Mouse (Mus musculus): Measurements from ENCODE around the gene Uevld. TPM values are rescaled to one million over a fixed set of nuclear protein-coding genes. Genes with fewer than 3 reads are reported as not detected.

Gene Uevld
- 11.0 and 12.8 TPM in 2 replicates for polyA plus RNA-seq (2015; fragmentation: Nextera tagmentation; extraction: Ambion mirVana)

- Histone ChIP-seq H3K36me3 (ENCODE audit: insufficient read depth, low read length) (peaks cover 17% of the 10 kb centered on the region), H3K27ac (ENCODE audit: low read length) (no peak within 1 kb of the TSS), H3K27me3 (ENCODE audit: insufficient read depth, low read length) (0 out of 2 replicates have a peak, but pooled peaks cover 4% of the 10 kb centered on the region), H3K9me3 (ENCODE audit: low read length) (no peaks in the 10 kb centered on the region), H3K9ac (replicated peaks; ENCODE audit: low read length) (peak within 1 kb of the TSS; percentile 78), H3K4me2 (replicated peaks; ENCODE audit: low read depth, low read length) (peak within 1 kb of the TSS; percentile 87), H3K4me1 (ENCODE audit: insufficient read depth, low read length) (peaks cover 13% of the 10 kb centered on the region), H3K4me3 (ENCODE audit: low read length) (peak within 1 kb of the TSS; percentile 70)
- ATAC-seq (ENCODE audit: low FRiP score, low TSS enrichment), result peak; percentile 94
- WGBS, result under 1% methylated on average over 51 of the region's 51 CpGs
Measured at GRCm38 (mm10) chr7:46957831-46958691, at the start of gene Uevld. Gene Uevld (minus strand): TSS chr7:46958527.

- Histone ChIP-seq H3K27me3 (ENCODE audit: insufficient read depth, low read length) (no peaks in the 10 kb centered on the region), H3K4me3 (ENCODE audit: low read length) (peak overlapping the region; percentile 89), H3K4me1 (ENCODE audit: insufficient read depth, low read length) (peaks cover 30% of the 10 kb centered on the region), H3K36me3 (ENCODE audit: insufficient read depth, low read length) (no peaks in the 10 kb centered on the region), H3K9me3 (ENCODE audit: low read length) (no peaks in the 10 kb centered on the region), H3K4me2 (replicated peaks; ENCODE audit: low read depth, low read length) (peak overlapping the region; percentile 97), H3K27ac (ENCODE audit: low read length) (peak overlapping the region; percentile 93), H3K9ac (replicated peaks; ENCODE audit: low read length) (peak overlapping the region; percentile 89)
- WGBS, result under 1% methylated on average over 25 of the region's 25 CpGs
- ATAC-seq (ENCODE audit: low FRiP score, low TSS enrichment), result peak; percentile 65
Measured at GRCm38 (mm10) chr7:47007818-47008167, 49.5 kb upstream of the Uevld start.

- H3K4me1 ChIP-seq (ENCODE audit: insufficient read depth, low read length), result peaks cover 35% of the 10 kb centered on the region
- peak overlapping the region; percentile 97 for H3K4me2 ChIP-seq (replicated peaks; ENCODE audit: low read depth, low read length)
- peak overlapping the region; percentile 93 for H3K27ac ChIP-seq (ENCODE audit: low read length)
- WGBS, result 8% methylated on average over 21 of the region's 21 CpGs
- H3K4me3 ChIP-seq (ENCODE audit: low read length), result peak overlapping the region; percentile 89
- H3K27me3 ChIP-seq (ENCODE audit: insufficient read depth, low read length), result no peaks in the 10 kb centered on the region
- H3K9me3 ChIP-seq (ENCODE audit: low read length), result no peaks in the 10 kb centered on the region
- H3K36me3 ChIP-seq (ENCODE audit: insufficient read depth, low read length), result no peaks in the 10 kb centered on the region
- H3K9ac ChIP-seq (replicated peaks; ENCODE audit: low read length), result peak overlapping the region; percentile 89
- ATAC-seq (ENCODE audit: low FRiP score, low TSS enrichment), result no peak
Measured at GRCm38 (mm10) chr7:47007109-47007780, 48.9 kb upstream of the Uevld start.

GRCm38 (mm10) chr7:47003411-47004115, 45.2 kb upstream of the Uevld start:
- Histone ChIP-seq H3K27me3 (ENCODE audit: insufficient read depth, low read length) (no peaks in the 10 kb centered on the region), H3K9ac (replicated peaks; ENCODE audit: low read length) (no peak overlapping the region), H3K4me2 (replicated peaks; ENCODE audit: low read depth, low read length) (no peak overlapping the region), H3K4me1 (ENCODE audit: insufficient read depth, low read length) (peaks cover 37% of the 10 kb centered on the region), H3K36me3 (ENCODE audit: insufficient read depth, low read length) (peaks cover 3% of the 10 kb centered on the region; the same call in 1 of the 2 replicates), H3K27ac (ENCODE audit: low read length) (no peak overlapping the region), H3K9me3 (ENCODE audit: low read length) (no peaks in the 10 kb centered on the region), H3K4me3 (ENCODE audit: low read length) (no peak overlapping the region)
- 43% methylated on average over 3 of the region's 3 CpGs for WGBS
- no peak for ATAC-seq (ENCODE audit: low FRiP score, low TSS enrichment)

GRCm38 (mm10) chr7:47001900-47002275, 43.6 kb upstream of the Uevld start:
- 82% methylated on average over 4 of the region's 4 CpGs for WGBS
- no peak overlapping the region for H3K9ac ChIP-seq (replicated peaks; ENCODE audit: low read length)
- peaks cover 20% of the 10 kb centered on the region for H3K36me3 ChIP-seq (ENCODE audit: insufficient read depth, low read length)
- ATAC-seq (ENCODE audit: low FRiP score, low TSS enrichment), result no peak
- no peak overlapping the region for H3K4me2 ChIP-seq (replicated peaks; ENCODE audit: low read depth, low read length)
- no peak overlapping the region for H3K4me3 ChIP-seq (ENCODE audit: low read length)
- peaks cover 31% of the 10 kb centered on the region for H3K4me1 ChIP-seq (ENCODE audit: insufficient read depth, low read length)
- H3K9me3 ChIP-seq (ENCODE audit: low read length), result no peaks in the 10 kb centered on the region
- H3K27me3 ChIP-seq (ENCODE audit: insufficient read depth, low read length), result no peaks in the 10 kb centered on the region
- H3K27ac ChIP-seq (ENCODE audit: low read length), result no peak overlapping the region

- no peak overlapping the region for H3K27ac ChIP-seq (ENCODE audit: low read length)
- no peak for ATAC-seq (ENCODE audit: low FRiP score, low TSS enrichment)
- H3K27me3 ChIP-seq (ENCODE audit: insufficient read depth, low read length), result no peaks in the 10 kb centered on the region
- no peak overlapping the region for H3K4me2 ChIP-seq (replicated peaks; ENCODE audit: low read depth, low read length)
- no peak overlapping the region for H3K9ac ChIP-seq (replicated peaks; ENCODE audit: low read length)
- H3K4me1 ChIP-seq (ENCODE audit: insufficient read depth, low read length), result peaks cover 25% of the 10 kb centered on the region; the same call in 1 of the 2 replicates
- no peak overlapping the region for H3K4me3 ChIP-seq (ENCODE audit: low read length)
- H3K9me3 ChIP-seq (ENCODE audit: low read length), result no peaks in the 10 kb centered on the region
- H3K36me3 ChIP-seq (ENCODE audit: insufficient read depth, low read length), result peaks cover 22% of the 10 kb centered on the region
- 70% methylated on average over 5 of the region's 5 CpGs for WGBS
Measured at GRCm38 (mm10) chr7:47001125-47001899, 43.0 kb upstream of the Uevld start.

GRCm38 (mm10) chr7:47000644-47000983, 42.3 kb upstream of the Uevld start:
- Histone ChIP-seq H3K36me3 (ENCODE audit: insufficient read depth, low read length) (peaks cover 29% of the 10 kb centered on the region), H3K27me3 (ENCODE audit: insufficient read depth, low read length) (no peaks in the 10 kb centered on the region), H3K4me1 (ENCODE audit: insufficient read depth, low read length) (peaks cover 24% of the 10 kb centered on the region; the same call in 1 of the 2 replicates), H3K4me2 (replicated peaks; ENCODE audit: low read depth, low read length) (no peak overlapping the region), H3K4me3 (ENCODE audit: low read length) (no peak overlapping the region), H3K27ac (ENCODE audit: low read length) (peak overlapping the region; percentile 13; the same call in 1 of the 2 replicates), H3K9me3 (ENCODE audit: low read length) (no peaks in the 10 kb centered on the region), H3K9ac (replicated peaks; ENCODE audit: low read length) (no peak overlapping the region)
- 31% methylated on average over 3 of the region's 3 CpGs for WGBS
- ATAC-seq (ENCODE audit: low FRiP score, low TSS enrichment), result peak; percentile 87

GRCm38 (mm10) chr7:46999983-47000643, 41.8 kb upstream of the Uevld start:
- H3K4me3 ChIP-seq (ENCODE audit: low read length), result no peak overlapping the region
- ATAC-seq (ENCODE audit: low FRiP score, low TSS enrichment), result peak; percentile 20; the same call in 1 of the 2 replicates
- no peak overlapping the region for H3K4me2 ChIP-seq (replicated peaks; ENCODE audit: low read depth, low read length)
- H3K27me3 ChIP-seq (ENCODE audit: insufficient read depth, low read length), result no peaks in the 10 kb centered on the region
- peaks cover 24% of the 10 kb centered on the region; the same call in 1 of the 2 replicates for H3K4me1 ChIP-seq (ENCODE audit: insufficient read depth, low read length)
- H3K9me3 ChIP-seq (ENCODE audit: low read length), result no peaks in the 10 kb centered on the region
- H3K27ac ChIP-seq (ENCODE audit: low read length), result peak overlapping the region; percentile 13; the same call in 1 of the 2 replicates
- WGBS, result 69% methylated on average over 8 of the region's 8 CpGs
- H3K36me3 ChIP-seq (ENCODE audit: insufficient read depth, low read length), result peaks cover 34% of the 10 kb centered on the region
- no peak overlapping the region for H3K9ac ChIP-seq (replicated peaks; ENCODE audit: low read length)

GRCm38 (mm10) chr7:46998942-46999341, 40.6 kb upstream of the Uevld start:
- Histone ChIP-seq H3K27me3 (ENCODE audit: insufficient read depth, low read length) (no peaks in the 10 kb centered on the region), H3K27ac (ENCODE audit: low read length) (no peak overlapping the region), H3K4me1 (ENCODE audit: insufficient read depth, low read length) (peaks cover 24% of the 10 kb centered on the region; the same call in 1 of the 2 replicates), H3K36me3 (ENCODE audit: insufficient read depth, low read length) (peaks cover 46% of the 10 kb centered on the region), H3K4me3 (ENCODE audit: low read length) (no peak overlapping the region), H3K4me2 (replicated peaks; ENCODE audit: low read depth, low read length) (no peak overlapping the region), H3K9ac (replicated peaks; ENCODE audit: low read length) (no peak overlapping the region), H3K9me3 (ENCODE audit: low read length) (no peaks in the 10 kb centered on the region)
- ATAC-seq (ENCODE audit: low FRiP score, low TSS enrichment), result no peak
- WGBS, result 89% methylated on average over 2 of the region's 2 CpGs

Measured in kidney, embryonic 16.5 days (tissue).